Mouse (Mus musculus): Measurements from ENCODE around the gene Erbb2.

Gene Erbb2

DNA sequence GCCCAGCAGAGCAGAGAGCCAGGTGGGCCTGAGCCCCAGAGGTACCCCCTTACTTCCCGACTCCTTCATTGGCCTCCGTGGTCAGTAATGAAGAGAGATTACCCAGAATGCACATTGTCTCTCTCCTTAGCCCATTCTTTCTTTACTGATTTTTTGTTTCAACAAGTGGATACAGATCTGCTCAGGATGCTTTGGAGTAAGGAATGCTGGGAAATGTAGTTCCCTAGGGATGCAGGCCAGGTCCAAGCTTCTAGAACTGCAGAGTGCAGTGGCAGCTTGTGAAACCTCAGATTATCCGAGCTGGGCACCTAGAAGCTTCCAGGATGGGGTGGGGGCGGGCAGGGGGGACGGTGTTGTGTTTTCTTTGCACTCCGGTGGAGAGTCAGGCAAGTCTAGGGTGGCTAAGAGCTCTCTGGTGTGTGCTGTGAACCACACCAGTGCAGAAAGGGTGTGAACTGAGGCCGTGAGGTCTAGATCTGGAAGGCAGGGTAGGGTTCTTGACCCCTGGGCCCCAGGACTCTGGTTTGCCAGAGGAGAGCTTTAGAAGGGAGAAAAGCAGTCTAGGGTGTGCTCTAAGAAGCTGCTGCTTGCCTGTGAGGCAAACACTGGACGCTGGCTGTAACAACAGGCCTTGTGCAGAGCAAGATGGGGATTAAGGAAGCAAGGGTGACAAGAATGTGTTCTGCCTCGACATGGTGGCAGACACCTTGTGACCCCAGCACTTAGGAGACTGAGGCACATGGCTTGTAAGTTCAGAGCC is 19.7 kb downstream of the Erbb2 start:
- DNase-seq: no peak

- DNase-seq: no peak
These were observed 23.5 kb downstream of the Erbb2 start for GRCm38 (mm10) chr11:98435723-98436122.

DNA sequence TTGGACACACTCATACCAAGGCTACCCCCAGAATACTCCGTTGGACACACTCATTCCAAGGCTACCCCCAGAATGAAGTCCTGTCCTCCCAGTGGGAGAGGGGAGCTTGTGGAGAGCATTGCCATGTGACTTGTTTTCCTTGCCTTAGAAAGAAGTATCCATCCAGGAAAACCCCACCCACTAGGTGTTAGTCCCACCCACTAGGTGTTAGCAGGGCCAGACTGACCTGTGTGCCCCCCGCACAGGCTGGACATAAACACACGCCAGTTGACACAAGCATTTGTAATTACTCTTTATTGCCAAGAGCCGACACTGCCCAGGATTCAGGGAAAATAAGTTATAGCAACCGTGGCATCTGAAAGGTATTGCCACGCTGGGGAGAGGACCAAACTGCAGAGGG is 25.2 kb downstream of the Erbb2 start:
- peak; percentile 49 for DNase-seq

DNA sequence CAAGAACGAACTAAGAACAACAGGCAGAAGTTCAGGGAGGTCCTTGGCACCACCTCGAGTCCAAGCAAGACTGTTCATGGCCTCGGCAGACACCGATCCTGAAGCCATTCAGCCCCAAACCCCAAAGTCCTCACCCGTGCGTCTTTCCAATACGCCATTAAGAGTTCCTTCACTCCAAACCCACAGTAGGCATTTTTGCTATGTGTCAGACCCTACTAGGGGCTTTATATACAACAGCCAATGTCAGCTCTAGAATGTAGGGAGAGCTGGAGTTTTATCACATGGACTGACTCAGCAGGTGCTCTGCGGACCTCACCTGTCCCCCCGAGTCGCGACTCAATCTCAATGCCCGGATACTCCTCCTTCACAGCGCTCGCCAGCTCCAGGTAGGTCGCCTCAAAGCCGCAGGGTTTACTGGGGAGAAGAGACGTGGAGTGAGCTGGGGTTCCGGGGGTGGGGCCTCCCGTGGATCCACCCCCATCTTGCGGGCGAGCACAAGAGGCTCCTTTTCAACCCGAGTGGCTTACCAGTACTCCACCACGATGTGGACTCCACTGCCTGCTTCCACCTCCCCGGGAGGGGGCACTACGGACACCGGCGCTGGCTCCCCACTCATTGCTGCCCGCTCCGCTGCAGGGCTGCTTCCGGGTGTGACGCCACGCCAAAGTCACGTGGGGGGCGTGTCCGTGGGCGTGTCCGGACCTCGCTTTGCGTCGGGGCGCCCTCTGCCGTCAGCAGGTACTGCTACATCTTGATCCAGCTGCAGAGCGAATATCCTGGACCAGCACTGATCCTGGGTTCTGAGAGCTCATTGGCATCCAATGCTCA is 26.3 kb downstream of the Erbb2 start, which contains the start of gene Mien1:
Mien1 (minus strand) TSS at position 661 of the 828 bp plus-strand sequence.
- DNase-seq: peak; percentile 94

- no peak for DNase-seq
These were observed 31.4 kb downstream of the Erbb2 start for GRCm38 (mm10) chr11:98443688-98444087.

- DNase-seq: no peak
These were observed 33.0 kb downstream of the Erbb2 start for GRCm38 (mm10) chr11:98445238-98445637.

DNA sequence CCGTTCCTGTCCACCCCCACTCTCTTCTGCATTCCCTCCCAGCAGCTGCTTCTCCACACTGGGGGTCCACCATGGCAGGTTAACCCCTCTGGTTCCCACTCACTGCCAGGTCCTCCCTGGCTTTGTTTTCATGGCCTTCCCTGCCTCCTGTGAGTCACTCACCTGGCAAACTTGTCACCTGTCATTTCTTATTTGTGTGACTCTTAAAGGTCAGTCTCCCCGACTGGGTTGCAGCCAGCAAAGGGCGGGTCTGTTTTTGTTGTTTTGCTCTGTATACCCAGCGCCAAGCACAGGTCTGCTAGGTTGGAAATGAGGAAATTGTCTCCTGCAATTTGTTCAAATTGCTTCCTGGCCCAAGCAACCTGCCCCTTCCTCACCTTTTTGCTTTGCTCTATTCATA is 33.4 kb downstream of the Erbb2 start:
- no peak for DNase-seq

- no peak for DNase-seq
These were observed 33.9 kb downstream of the Erbb2 start, which contains the start of gene Grb7 for GRCm38 (mm10) chr11:98446213-98446561. TSS of gene Grb7 (plus strand) at chr11:98446394.

- peak; percentile 75 for DNase-seq
These were observed 34.5 kb downstream of the Erbb2 start for GRCm38 (mm10) chr11:98446562-98447474.

DNA sequence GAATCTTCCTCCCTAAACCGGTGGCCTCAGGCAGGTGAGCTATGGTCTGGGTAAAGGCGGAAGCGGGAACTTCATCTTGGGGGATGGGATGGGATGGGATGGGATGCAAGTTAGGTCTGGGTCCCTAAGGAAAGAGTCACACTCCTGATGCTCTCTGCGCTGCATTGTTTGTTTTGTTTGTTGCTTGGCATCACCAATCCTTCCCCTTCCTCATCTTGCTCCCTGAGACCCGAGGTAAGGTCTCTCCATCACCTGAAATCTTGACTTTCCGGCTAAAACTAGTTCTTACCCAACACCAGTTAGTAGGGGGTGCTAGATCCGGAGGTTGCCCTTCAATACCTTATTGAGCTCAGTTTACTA is 35.2 kb downstream of the Erbb2 start:
- DNase-seq: no peak

DNA sequence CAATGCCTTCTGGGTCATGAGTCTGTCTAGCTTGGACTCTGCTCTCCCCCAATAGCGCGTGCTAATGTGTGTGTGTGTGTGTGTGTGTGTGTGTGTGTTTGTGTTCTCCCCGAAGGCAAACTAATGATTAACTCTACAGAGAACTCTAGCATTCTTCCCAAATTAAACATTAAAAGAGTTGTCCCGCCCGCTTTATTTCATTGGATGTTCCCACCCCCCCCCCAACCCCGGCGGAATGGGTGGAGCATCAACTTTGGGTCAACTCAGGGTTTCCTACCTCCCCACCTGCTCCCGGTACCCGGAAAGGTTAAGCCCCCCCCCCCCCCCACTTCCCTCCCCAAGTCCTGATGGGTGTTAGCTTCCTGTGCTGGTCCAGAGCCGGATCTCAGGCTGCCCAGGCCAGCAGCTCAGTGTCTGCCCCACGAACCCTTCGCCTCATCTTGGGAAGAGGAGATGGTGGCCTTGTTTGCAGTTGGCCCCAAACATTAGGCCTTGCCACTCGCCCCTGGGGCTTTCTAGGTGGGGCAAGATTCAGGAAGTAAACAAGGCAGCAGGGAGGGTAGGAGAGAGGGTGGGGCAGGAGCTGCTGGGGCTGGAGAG is 36.0 kb downstream of the Erbb2 start:
- no peak for DNase-seq

DNA sequence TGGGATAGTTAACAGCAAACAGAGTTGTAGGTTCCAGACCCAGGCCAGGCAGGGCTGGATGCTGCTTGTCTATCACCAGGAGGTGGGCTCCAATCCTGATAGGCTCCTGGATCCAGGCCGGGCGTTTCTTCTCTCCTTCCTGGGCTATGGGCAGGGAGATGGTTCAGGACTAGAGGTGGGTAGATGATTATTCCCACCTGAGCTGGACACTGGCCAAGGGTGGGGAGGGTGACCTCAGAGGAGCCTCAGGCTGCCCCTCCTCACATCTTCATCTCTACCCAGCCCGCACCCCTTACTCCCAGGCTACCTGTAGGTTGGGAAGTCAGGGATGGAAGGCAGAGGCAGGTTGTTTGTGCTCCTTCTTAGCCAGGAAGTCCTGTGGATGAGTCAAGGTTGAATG is 37.1 kb downstream of the Erbb2 start:
- peak; percentile 47 for DNase-seq

DNA sequence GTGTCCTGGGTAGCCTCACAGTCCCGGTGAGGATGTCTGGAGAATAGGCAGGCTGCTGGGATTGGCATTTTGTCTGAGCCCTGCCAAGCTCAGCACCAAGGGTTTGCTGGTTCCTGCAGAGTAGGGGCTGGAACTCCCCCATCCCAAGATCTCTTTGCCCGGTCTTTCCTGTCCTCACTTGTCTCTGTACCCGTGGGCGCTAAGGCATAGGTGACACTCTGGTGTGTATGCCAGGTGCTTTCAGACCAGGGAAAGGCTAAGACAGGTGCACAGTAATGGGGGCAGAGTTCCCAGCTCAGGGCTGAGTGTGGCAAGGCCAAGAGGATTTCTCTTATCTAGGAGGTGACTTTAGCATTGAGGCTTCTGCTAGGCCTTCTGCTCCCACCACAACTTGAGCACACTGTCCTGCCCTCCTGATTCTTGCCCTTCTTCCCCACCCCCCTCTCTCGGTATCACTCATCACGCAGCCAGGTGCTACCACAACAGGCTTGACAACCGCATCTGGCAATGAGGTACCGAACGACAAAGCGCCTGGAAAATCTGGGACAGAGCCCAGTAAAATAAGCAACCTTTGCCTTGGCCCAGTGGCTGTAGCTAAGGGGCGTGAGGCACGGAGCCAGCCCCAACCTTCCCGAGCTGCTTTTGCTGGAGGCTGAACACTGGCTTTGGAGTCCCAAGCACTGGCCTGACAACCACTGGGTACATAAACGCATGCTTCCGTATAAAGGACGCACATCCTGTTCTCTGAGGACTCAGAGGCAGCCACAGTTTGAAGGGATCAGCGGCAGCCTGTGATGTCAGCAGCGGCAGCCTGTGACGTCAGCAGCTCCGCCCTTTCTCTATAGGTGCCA is 37.9 kb downstream of the Erbb2 start:
- no peak for DNase-seq

DNA sequence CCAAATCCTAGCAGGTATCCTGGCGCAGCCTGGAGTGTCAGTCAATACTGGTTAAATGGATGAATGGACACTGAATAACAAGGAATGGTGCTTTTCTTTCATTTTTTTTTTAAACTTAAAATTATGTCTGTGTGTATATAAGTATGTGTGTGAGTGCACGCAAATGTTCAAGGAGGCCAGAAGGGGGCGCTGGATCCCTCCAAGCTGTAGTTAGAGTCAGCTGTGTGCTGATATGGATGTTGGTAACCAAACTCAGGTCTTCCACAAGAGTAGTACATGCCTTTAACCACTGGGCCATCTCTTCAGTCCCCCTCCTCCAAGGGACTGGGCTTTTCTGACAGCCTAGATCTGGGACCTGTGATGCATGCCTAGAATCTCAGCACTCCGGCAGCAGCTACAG is 43.2 kb downstream of the Erbb2 start:
- DNase-seq: no peak

DNA sequence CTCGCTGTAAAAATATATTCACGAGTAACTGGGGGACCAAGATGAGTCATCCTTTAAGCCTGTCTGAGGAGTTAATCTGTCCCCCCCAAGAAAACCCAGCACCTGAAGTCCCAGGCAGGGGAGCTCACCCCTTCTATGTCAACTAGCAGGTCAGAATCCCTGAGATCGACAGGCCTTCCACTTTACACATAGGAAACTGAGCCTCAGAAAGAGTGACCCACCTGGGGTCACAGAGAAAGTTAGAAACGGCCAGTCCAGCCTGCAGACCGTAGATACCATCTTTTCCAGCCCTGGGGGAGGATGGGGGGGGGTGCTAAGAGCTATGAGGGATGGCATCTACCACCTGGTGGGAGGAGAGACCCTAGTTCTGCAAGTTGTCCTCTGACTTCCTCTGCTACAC is 44.3 kb downstream of the Erbb2 start:
- no peak for DNase-seq

DNA sequence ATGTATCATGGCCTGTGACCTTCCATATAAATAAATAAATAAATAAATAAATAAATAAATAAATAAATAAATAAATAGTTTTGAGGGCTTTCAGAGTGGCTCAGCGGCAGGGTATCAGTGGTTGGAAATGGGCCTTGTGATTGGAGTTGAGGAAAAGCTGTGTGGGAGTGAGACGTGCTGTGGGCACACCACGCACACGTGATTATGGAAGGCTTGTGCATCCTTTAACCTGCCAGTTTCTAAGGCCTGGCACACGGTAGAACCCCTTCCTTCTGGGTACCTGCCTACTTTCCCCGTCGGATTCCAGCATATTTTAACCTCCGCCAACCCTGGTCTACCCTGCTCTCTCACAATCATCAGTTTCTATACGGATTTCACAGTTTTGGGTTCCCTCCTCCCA is 44.7 kb downstream of the Erbb2 start:
- no peak for DNase-seq

DNA sequence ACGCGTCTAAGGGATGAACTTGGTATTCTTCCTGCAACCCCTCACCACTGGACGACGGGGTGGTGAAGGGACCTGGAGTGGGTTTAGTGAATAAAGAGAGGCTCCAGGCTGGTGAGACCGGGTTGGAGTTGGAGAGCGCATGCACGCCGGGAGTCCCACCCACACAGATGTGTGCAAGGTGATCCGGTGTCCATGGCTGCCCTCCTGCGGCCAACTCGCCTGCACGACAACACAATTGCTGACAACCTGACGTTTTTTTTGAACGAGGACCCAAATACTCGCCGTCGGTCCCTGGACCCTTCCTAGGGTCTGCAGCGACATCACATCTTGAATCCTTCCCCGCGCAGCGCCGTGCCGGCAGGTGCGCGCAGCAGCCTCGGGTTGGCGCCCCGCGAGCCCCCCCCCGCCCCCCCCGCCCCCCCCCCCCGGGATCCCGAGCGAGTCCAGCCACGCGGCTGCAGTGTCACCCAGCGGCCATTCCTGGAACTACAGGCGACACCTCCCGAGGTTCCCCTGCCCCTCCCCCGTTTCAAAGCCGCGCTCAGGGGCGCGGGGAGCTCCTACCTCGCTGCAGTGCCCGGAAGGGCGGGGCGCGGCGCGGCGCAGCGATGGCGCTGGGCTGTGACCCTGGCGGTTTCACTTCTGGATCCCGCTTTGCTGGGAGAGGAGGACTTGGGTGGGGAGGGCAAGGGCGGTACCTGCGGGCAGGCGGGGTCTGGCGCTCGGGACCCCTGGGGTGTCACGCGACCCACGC is 45.3 kb downstream of the Erbb2 start:
- peak; percentile 86 for DNase-seq

- DNase-seq: no peak
These were observed 46.1 kb downstream of the Erbb2 start for GRCm38 (mm10) chr11:98458121-98458990.

- DNase-seq: no peak
These were observed 46.9 kb downstream of the Erbb2 start for GRCm38 (mm10) chr11:98459071-98459741.

All from cerebellum, adult 11-12 months (tissue).